Mouse (Mus musculus) cerebellum, adult 2 months (tissue): ENCODE data around the gene Tmem204. TPM values are rescaled to one million over a fixed set of nuclear protein-coding genes. Genes with fewer than 3 reads are reported as not detected.

Experiments
- DNase-seq, 2 experiments: peaks; one replicate each; pipeline ENCODE4 v3.0.0; 2021
- H3K27ac ChIP-seq: fragments of 200-500 bp; 2 replicates; pipeline ENCODE4 v1.5.1; 2012; ENCODE audit warnings: low read length, control low read depth, inconsistent platforms; ENCODE audit not compliant: insufficient read depth
- H3K27me3 ChIP-seq: fragments of 200-500 bp; 2 replicates; pipeline ENCODE4 v1.6.1; 2012; ENCODE audit warnings: inconsistent platforms, mild to moderate bottlenecking, low read length, moderate library complexity; ENCODE audit not compliant: control insufficient read depth, insufficient read depth
- H3K4me1 ChIP-seq: fragments of 200-500 bp; 2 replicates; pipeline ENCODE4 v1.6.1; 2011; ENCODE audit warnings: low read length; ENCODE audit not compliant: control insufficient read depth, insufficient read depth
- H3K4me3 ChIP-seq: fragments of 200-500 bp; replicated peaks from 2 replicates; pipeline ENCODE3; 2011; ENCODE audit warnings: mild to moderate bottlenecking, low read depth, low read length, control low read depth; ENCODE audit not compliant: insufficient read depth
- CTCF ChIP-seq: fragments of 200-500 bp; IDR thresholded peaks from 2 replicates; pipeline ENCODE4 v1.5.1; 2011; ENCODE audit warnings: low read depth, mild to moderate bottlenecking, control low read depth, low read length, moderate library complexity, borderline replicate concordance; ENCODE audit not compliant: insufficient read depth
- POLR2A ChIP-seq: fragments of 200-500 bp; IDR thresholded peaks from 2 replicates; pipeline ENCODE4 v1.6.1; 2011; ENCODE audit warnings: low read length, control low read depth, borderline replicate concordance; ENCODE audit not compliant: insufficient read depth
- WGBS: fragments of 180-500 bp; shearing (Covaris S2); methylation state at CpG from one replicate; pipeline ENCODE4 v1.1.7; 2018; 5-methylcytosine and 5-hydroxymethylcytosine counted together
- polyA plus RNA-seq: library from polyadenylated mRNA; depleted of rRNA; stranded (reverse); fragments of >200 nt; gene quantifications from 2 replicates; pipeline ENCODE4 v1.2.3, GENCODE M21; 2012

The Tmem204 gene
- polyA plus RNA-seq, 1 experiment, result 20.4 TPM

DNA sequence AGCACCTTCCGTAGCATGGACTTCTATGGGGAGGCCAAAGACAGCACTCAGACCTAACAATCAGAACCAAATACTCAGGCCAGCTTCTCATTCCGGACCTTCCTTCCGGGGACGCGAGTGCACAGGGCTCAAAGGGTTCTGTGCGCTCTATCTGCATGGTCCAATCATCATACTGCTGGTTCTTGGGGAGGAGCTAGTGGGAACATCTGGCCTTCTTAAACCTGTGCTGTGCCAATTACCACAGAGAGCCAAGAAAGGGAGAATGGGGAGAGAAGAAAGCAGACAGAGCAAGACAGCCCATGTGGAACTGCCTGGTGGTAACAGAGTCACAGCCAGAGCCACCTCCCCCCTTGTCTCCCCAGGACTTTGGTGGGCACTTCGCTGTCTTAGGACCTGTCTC, 16.8 kb downstream of the Tmem204 start:
- H3K27ac ChIP-seq, result no peak overlapping the region
- DNase-seq, result no peak
- WGBS, result 89% methylated on average over 7 of the region's 7 CpGs

DNA sequence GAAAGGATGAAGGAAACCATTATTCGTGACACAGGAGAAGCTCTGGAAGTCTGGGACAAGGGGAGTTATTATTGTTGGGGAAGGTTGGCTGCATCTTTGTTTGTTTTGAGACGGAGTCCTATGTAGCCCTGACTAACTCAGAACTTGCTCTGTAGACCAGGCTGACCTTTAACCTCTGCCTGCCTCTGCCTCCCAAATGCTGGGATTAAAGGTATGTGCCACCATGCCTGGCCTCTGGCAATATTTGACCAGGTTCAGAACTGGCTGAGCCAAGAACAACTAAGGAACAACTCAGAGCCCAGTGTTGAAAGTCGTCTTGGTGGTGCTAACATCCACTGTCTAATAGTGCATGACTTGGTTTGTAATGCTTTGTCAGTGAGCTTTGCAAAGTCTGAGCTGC, 18.2 kb downstream of the Tmem204 start:
- no peak overlapping the region for H3K27ac ChIP-seq
- 80% methylated on average over 3 of the region's 3 CpGs for WGBS
- TF ChIP-seq POLR2A, result no peak
- TF ChIP-seq CTCF, result no peak
- no peak for DNase-seq
- H3K4me1 ChIP-seq, result no peaks in the 10 kb centered on the region
- no peaks in the 10 kb centered on the region for H3K27me3 ChIP-seq
- H3K4me3 ChIP-seq, result no peak overlapping the region

More for the DNA sequence above, 16.8 kb downstream of the Tmem204 start:
- Histone ChIP-seq H3K27me3 (no peaks in the 10 kb centered on the region), H3K4me3 (no peak overlapping the region), H3K4me1 (no peaks in the 10 kb centered on the region)
- no peak for TF ChIP-seq POLR2A

DNA sequence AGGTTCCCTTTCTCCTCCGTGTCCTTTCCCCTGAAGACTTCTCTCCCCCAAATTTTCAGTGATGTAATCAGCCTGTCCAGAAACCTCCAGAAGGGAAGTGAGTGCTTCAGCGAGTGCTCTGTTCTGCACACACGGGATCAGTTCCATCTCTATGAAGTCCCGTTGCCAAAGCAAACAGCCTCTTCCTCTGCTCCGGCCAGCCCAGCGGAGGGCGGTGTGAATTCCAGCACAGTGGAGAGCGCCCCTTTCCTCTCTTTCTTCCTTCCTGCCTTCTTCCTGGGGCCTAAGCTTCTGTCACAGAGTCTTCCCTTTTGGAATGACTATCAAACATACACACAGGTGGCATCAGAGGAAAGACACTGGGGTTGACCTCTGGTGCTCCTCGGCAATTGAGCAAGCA, 19.0 kb downstream of the Tmem204 start:
- no peaks in the 10 kb centered on the region for H3K27me3 ChIP-seq
- DNase-seq, result no peak
- TF ChIP-seq POLR2A, result no peak
- no peak for TF ChIP-seq CTCF
- H3K4me1 ChIP-seq, result no peaks in the 10 kb centered on the region
- 73% methylated on average over 9 of the region's 9 CpGs for WGBS
- no peak overlapping the region for H3K27ac ChIP-seq
- no peak overlapping the region for H3K4me3 ChIP-seq

DNA sequence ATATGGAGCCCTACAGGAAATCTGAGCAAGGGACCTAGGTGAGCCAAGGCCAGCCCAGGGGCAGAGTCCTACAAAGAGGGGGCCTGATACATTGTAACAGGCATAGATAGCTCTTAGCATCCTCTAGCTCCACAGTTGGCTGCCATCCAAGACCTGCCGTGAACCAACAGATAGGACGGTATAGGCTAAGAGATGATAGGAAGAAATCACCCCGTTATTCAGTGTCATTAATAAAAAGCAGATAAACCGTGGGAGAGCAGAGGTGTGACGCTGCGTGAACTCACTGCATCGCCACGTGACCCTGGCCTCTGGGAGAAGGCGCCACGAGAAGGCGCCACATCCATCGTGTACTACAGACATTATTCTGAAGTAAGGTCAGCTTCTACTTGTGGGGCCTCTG, 19.5 kb downstream of the Tmem204 start:
- Histone ChIP-seq H3K4me1 (no peaks in the 10 kb centered on the region), H3K27me3 (no peaks in the 10 kb centered on the region), H3K27ac (no peak overlapping the region), H3K4me3 (no peak overlapping the region)
- TF ChIP-seq POLR2A (no peak), CTCF (no peak)
- DNase-seq, result no peak
- WGBS, result 73% methylated on average over 12 of the region's 12 CpGs

DNA sequence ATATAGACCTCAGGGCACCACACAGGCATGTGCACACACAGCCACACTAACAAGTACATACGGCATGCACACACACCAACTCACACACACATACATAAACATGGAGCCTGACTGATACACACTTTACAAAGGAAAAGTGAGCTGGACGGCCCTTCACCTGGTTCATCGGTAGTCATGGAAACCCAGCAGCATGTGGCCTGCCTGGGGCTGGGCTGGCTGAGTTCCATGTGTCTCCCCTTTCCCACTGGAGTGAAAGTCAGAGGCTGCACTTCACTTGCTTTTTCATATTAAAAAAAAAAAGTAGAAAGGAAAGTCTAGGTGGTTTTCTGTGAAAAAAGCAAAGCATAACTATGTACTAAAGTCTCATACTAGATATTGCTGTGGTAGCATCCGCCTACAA, 20.1 kb downstream of the Tmem204 start:
- Histone ChIP-seq H3K4me3 (no peak overlapping the region), H3K27ac (no peak overlapping the region), H3K4me1 (no peaks in the 10 kb centered on the region), H3K27me3 (no peaks in the 10 kb centered on the region)
- DNase-seq, result no peak
- whole genome bisulfite sequencing, result 71% methylated on average over 4 of the region's 4 CpGs
- TF ChIP-seq POLR2A (no peak), CTCF (no peak)

DNA sequence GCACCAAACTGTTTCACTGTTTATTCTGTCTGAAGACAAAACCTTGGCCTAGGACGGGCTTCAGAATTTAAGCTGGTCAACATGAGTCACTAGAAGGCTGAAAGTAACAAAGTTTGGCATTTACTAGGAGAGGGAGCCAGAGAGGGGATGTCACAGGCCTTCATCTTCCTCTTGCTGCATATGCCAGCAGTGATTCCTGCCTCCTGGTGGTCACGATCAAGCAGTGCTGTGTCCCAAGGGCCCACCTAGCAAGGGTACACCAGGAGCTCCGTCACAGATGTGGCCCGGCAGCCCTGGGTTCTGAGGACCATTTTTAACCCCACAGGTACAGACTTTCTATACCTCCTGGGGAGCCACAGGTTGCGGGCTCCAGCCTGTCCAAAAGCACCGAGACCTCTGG, 26.4 kb downstream of the Tmem204 start:
- WGBS, result 86% methylated on average over 6 of the region's 6 CpGs
- TF ChIP-seq CTCF (no peak), POLR2A (no peak)
- Histone ChIP-seq H3K4me1 (no peaks in the 10 kb centered on the region), H3K27ac (no peak overlapping the region), H3K4me3 (no peak overlapping the region), H3K27me3 (no peaks in the 10 kb centered on the region)
- no peak for DNase-seq

DNA sequence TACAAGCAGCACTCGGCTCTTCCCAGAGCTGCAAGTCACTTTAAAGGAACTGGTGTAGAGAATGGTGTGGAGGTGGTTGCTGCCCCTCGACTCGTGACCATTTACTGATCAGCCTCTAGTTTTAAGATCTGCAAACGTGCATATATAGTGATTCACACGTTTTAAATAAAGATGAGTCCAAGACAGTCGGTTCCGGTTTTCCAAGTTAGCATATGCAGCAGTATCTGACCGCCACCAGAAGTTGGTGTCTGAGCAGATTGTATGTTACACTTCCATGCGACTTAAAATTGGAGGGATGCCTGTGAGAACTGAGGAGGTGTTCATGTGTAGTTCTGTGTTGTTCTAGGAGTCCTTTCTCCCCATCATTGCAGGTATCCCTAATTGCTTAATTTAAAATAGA, 30.1 kb downstream of the Tmem204 start:
- no peak overlapping the region for H3K27ac ChIP-seq
- no peaks in the 10 kb centered on the region for H3K4me1 ChIP-seq
- DNase-seq, result no peak
- 79% methylated on average over 9 of the region's 9 CpGs for WGBS
- no peak for TF ChIP-seq POLR2A
- no peak for TF ChIP-seq CTCF
- H3K4me3 ChIP-seq, result no peak overlapping the region
- H3K27me3 ChIP-seq, result no peaks in the 10 kb centered on the region

DNA sequence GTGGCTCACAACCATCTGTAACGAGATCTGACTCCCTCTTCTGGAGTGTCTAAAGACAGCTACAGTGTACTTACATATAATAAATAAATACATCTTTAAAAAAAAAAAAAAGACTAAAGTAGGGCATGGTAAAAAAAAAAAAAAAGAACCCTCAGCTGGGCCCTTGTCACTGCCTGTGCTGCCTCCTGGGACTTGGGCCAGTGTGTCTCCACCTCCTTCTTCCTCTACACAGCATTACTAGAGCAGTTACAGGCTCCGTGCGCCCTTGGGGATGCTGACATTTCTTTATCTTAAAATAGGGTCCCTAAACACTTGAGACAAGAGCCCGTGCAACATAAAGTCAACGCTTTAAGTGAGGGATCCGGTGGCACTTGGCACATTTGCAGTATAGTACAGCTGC, 36.2 kb downstream of the Tmem204 start:
- WGBS, result 88% methylated on average over 6 of the region's 6 CpGs
- TF ChIP-seq POLR2A (no peak), CTCF (no peak)

More for the DNA sequence above, 36.2 kb downstream of the Tmem204 start:
- DNase-seq, result no peak
- Histone ChIP-seq H3K27ac (no peak overlapping the region), H3K4me1 (no peaks in the 10 kb centered on the region), H3K4me3 (no peak overlapping the region), H3K27me3 (no peaks in the 10 kb centered on the region)
